Mouse (Mus musculus) CH12.LX (cell line): ENCODE measurements around the gene Hmox2. TPM values are rescaled to one million over a fixed set of nuclear protein-coding genes. Genes with fewer than 3 reads are reported as not detected.

ENCODE experiments used
- DNase-seq: peaks from one replicate; pipeline ENCODE4 v3.0.0-alpha.2; 2013; ENCODE audit errors: extremely low read depth
- H3K27ac ChIP-seq: 2 replicates; pipeline ENCODE4 v1.5.1; 2012; ENCODE audit warnings: low read depth, mild to moderate bottlenecking, control low read depth, moderate library complexity; ENCODE audit not compliant: insufficient read depth
- H3K27me3 ChIP-seq: replicated peaks from 2 replicates; pipeline ENCODE3; 2012; ENCODE audit warnings: inconsistent platforms
- H3K36me3 ChIP-seq, 2 experiments: replicated peaks in 1 of 2; 2 replicates each; pipeline versions ENCODE3 to v1.6.1; 2012; ENCODE audit warnings: inconsistent platforms in 1 of 2, low read length in 1 of 2, mild to moderate bottlenecking in 1 of 2, mixed read lengths in 1 of 2, moderate library complexity in 1 of 2; ENCODE audit not compliant: control insufficient read depth in 1 of 2, insufficient read depth in 1 of 2
- H3K4me1 ChIP-seq, 2 experiments: 2 replicates each; pipeline ENCODE4 v1.6.1; 2012; ENCODE audit warnings: inconsistent platforms in 1 of 2, moderate library complexity in 1 of 2; ENCODE audit not compliant: insufficient read depth in 2 of 2, control insufficient read depth in 1 of 2
- H3K4me2 ChIP-seq: 2 replicates; pipeline ENCODE4 v1.6.1; 2012; ENCODE audit warnings: low read depth, mild to moderate bottlenecking, control low read depth; ENCODE audit not compliant: poor library complexity, insufficient read depth, severe bottlenecking
- H3K4me3 ChIP-seq, 3 experiments: fragments of 150-350 bp in 1 of 3; sonication (generic) in 1 of 3; replicated peaks in 1 of 3; 2 replicates each; pipeline versions ENCODE3 to v1.5.1; 2011 to 2012; ENCODE audit warnings: low read depth in 2 of 3, low read length in 2 of 3, mild to moderate bottlenecking in 2 of 3, moderate library complexity in 2 of 3, control low read depth in 1 of 3, improper control_type of control experiment in 1 of 3, inconsistent platforms in 1 of 3, mixed read lengths in 1 of 3; ENCODE audit not compliant: poor library complexity in 1 of 3
- H3K79me2 ChIP-seq: replicated peaks from 2 replicates; pipeline ENCODE4 v1.6.1; 2012; ENCODE audit warnings: mild to moderate bottlenecking, moderate library complexity; ENCODE audit not compliant: control insufficient read depth, poor library complexity, insufficient read depth, severe bottlenecking; ENCODE audit errors: extremely low read depth
- H3K9ac ChIP-seq: 2 replicates; pipeline ENCODE4 v1.6.1; 2012; ENCODE audit warnings: low read depth, mild to moderate bottlenecking, control low read depth, moderate library complexity; ENCODE audit not compliant: insufficient read depth
- H3K9me3 ChIP-seq: replicated peaks from 2 replicates; pipeline ENCODE3; 2012; ENCODE audit warnings: low read length, inconsistent platforms, mixed read lengths
- BHLHE40 ChIP-seq: IDR thresholded peaks from 2 replicates; pipeline ENCODE4 v1.6.1; 2011; ENCODE audit warnings: mild to moderate bottlenecking, low read depth, low read length, improper control_type of control experiment
- CHD1 ChIP-seq: IDR thresholded peaks from 2 replicates; pipeline ENCODE4 v1.6.1; 2012; ENCODE audit warnings: low read depth, low read length, improper control_type of control experiment, inconsistent platforms
- CTCF ChIP-seq, 2 experiments: IDR thresholded peaks in 1 of 2; conservative IDR thresholded peaks in 1 of 2; 2 replicates each; pipeline ENCODE4 v1.5.1; 2011 to 2012; ENCODE audit warnings: low read depth in 2 of 2, low read length in 2 of 2, improper control_type of control experiment in 1 of 2, inconsistent platforms in 1 of 2, mild to moderate bottlenecking in 1 of 2, moderate library complexity in 1 of 2
- E2F4 ChIP-seq: IDR thresholded peaks from 2 replicates; pipeline ENCODE4 v1.6.1; 2011; ENCODE audit warnings: low read depth, low read length, improper control_type of control experiment; ENCODE audit not compliant: insufficient replicate concordance
- EP300 ChIP-seq: IDR thresholded peaks from 2 replicates; pipeline ENCODE4 v1.6.1; 2011; ENCODE audit warnings: low read length, improper control_type of control experiment
- GABPA ChIP-seq: IDR thresholded peaks from 2 replicates; pipeline ENCODE4 v1.6.1; 2012; ENCODE audit warnings: low read depth, low read length, improper control_type of control experiment, inconsistent platforms; ENCODE audit not compliant: insufficient replicate concordance
- IRF4 ChIP-seq: IDR thresholded peaks from 2 replicates; pipeline ENCODE4 v1.6.1; 2014; ENCODE audit warnings: low read depth, mild to moderate bottlenecking, inconsistent platforms, low read length, improper control_type of control experiment
- JUN ChIP-seq: IDR thresholded peaks from 2 replicates; pipeline ENCODE4 v1.6.1; 2011; ENCODE audit warnings: low read depth, mild to moderate bottlenecking, low read length, improper control_type of control experiment, moderate library complexity; ENCODE audit not compliant: insufficient read depth
- JUND ChIP-seq: conservative IDR thresholded peaks from 2 replicates; pipeline ENCODE4 v1.6.1; 2011; ENCODE audit warnings: low read depth, low read length, improper control_type of control experiment
- KAT2A ChIP-seq: IDR thresholded peaks from 2 replicates; pipeline ENCODE4 v1.6.1; 2012; ENCODE audit warnings: low read length, improper control_type of control experiment, inconsistent platforms; ENCODE audit not compliant: insufficient replicate concordance
- MAX ChIP-seq: IDR thresholded peaks from 2 replicates; pipeline ENCODE4 v1.6.1; 2011; ENCODE audit warnings: low read length, improper control_type of control experiment
- MAZ ChIP-seq: IDR thresholded peaks from 2 replicates; pipeline ENCODE4 v1.6.1; 2012; ENCODE audit warnings: low read depth, mild to moderate bottlenecking, inconsistent platforms, low read length, improper control_type of control experiment, moderate library complexity
- MEF2A ChIP-seq: IDR thresholded peaks from 2 replicates; pipeline ENCODE4 v1.6.1; 2014; ENCODE audit warnings: low read depth, mild to moderate bottlenecking, inconsistent platforms, low read length, improper control_type of control experiment, borderline replicate concordance
- MXI1 ChIP-seq: IDR thresholded peaks from 2 replicates; pipeline ENCODE4 v1.6.1; 2011; ENCODE audit warnings: mild to moderate bottlenecking, low read depth, low read length, improper control_type of control experiment
- MYC ChIP-seq: IDR thresholded peaks from 2 replicates; pipeline ENCODE4 v1.6.1; 2011; ENCODE audit warnings: low read depth, mild to moderate bottlenecking, improper control_type of control experiment, low read length
- NELFE ChIP-seq: IDR thresholded peaks from 2 replicates; pipeline ENCODE4 v1.6.1; 2011; ENCODE audit warnings: low read depth, low read length, improper control_type of control experiment
- NRF1 ChIP-seq: IDR thresholded peaks from 2 replicates; pipeline ENCODE4 v1.6.1; 2014; ENCODE audit warnings: low read depth, mild to moderate bottlenecking, inconsistent platforms, low read length, improper control_type of control experiment, moderate library complexity
- POLR2A ChIP-seq: IDR thresholded peaks from 2 replicates; pipeline ENCODE4 v1.6.1; 2011; ENCODE audit warnings: low read depth, mild to moderate bottlenecking, improper control_type of control experiment, low read length
- POLR2AphosphoS2 ChIP-seq: IDR thresholded peaks from 2 replicates; pipeline ENCODE4 v1.6.1; 2011; ENCODE audit warnings: low read depth, low read length, improper control_type of control experiment
- RAD21 ChIP-seq: IDR thresholded peaks from 2 replicates; pipeline ENCODE4 v1.6.1; 2011; ENCODE audit warnings: low read depth, mild to moderate bottlenecking, low read length, improper control_type of control experiment, moderate library complexity
- RCOR1 ChIP-seq: conservative IDR thresholded peaks from 2 replicates; pipeline ENCODE4 v1.6.1; 2012; ENCODE audit warnings: low read depth, mild to moderate bottlenecking, inconsistent platforms, low read length, improper control_type of control experiment
- SIN3A ChIP-seq: IDR thresholded peaks from 2 replicates; pipeline ENCODE4 v1.6.1; 2012; ENCODE audit warnings: low read length, improper control_type of control experiment, inconsistent platforms
- SMC3 ChIP-seq: IDR thresholded peaks from 2 replicates; pipeline ENCODE4 v1.6.1; 2011; ENCODE audit warnings: low read depth, low read length, improper control_type of control experiment
- TBP ChIP-seq: conservative IDR thresholded peaks from 2 replicates; pipeline ENCODE4 v1.6.1; 2011; ENCODE audit warnings: low read depth, low read length, improper control_type of control experiment
- TCF12 ChIP-seq: IDR thresholded peaks from 2 replicates; pipeline ENCODE4 v1.6.1; 2014; ENCODE audit warnings: low read depth, mild to moderate bottlenecking, inconsistent platforms, low read length, improper control_type of control experiment
- USF1 ChIP-seq: IDR thresholded peaks from 2 replicates; pipeline ENCODE4 v1.6.1; 2014; ENCODE audit warnings: low read depth, mild to moderate bottlenecking, inconsistent platforms, low read length, improper control_type of control experiment
- USF2 ChIP-seq: conservative IDR thresholded peaks from 2 replicates; pipeline ENCODE4 v1.6.1; 2011; ENCODE audit warnings: low read depth, low read length, improper control_type of control experiment
- ZC3H11A ChIP-seq: IDR thresholded peaks from 2 replicates; pipeline ENCODE4 v1.6.1; 2012; ENCODE audit warnings: low read depth, mild to moderate bottlenecking, inconsistent platforms, low read length, improper control_type of control experiment
- ZNF384 ChIP-seq: IDR thresholded peaks from 2 replicates; pipeline ENCODE4 v1.6.1; 2012; ENCODE audit warnings: low read depth, low read length, improper control_type of control experiment, inconsistent platforms
- dilution Hi-C: fragments of 300-500 bp; cut with MboI; formaldehyde crosslinking; loops from 2 replicates; pipeline ENCODE4 v1.14.3; 2020; ENCODE audit warnings: low sequenced_read_pairs; ENCODE audit not compliant: extremely low pct_unique_long_range_greater_than_20kb, extremely low pct_ligation_motif_present
- in situ Hi-C: fragments of 300-500 bp; cut with MboI; formaldehyde crosslinking; loops from 3 replicates; pipeline ENCODE4 v1.14.3; 2019; ENCODE audit warnings: low sequenced_read_pairs, low pct_ligation_motif_present, low pct_unique_long_range_greater_than_20kb, mixed read lengths
- polyA plus RNA-seq: library from polyadenylated mRNA; unstranded; fragments of >175 nt; gene quantifications from 2 replicates; pipeline ENCODE4 v1.2.1, GENCODE M21; 2012; ENCODE audit warnings: low read depth; ENCODE audit not compliant: insufficient read length
- total RNA-seq, 2 experiments: library from RNA; depleted of rRNA; stranded (reverse); fragments of 300-350 nt in 1 of 2; fragments of >200 nt in 1 of 2; gene quantifications; 2 replicates each; pipeline ENCODE4 v1.2.3; 2012 to 2014

The Hmox2 gene
- total and polyA plus RNA-seq, 3 experiments = 72.3 to 91.9 (median 74.0) TPM

DNA sequence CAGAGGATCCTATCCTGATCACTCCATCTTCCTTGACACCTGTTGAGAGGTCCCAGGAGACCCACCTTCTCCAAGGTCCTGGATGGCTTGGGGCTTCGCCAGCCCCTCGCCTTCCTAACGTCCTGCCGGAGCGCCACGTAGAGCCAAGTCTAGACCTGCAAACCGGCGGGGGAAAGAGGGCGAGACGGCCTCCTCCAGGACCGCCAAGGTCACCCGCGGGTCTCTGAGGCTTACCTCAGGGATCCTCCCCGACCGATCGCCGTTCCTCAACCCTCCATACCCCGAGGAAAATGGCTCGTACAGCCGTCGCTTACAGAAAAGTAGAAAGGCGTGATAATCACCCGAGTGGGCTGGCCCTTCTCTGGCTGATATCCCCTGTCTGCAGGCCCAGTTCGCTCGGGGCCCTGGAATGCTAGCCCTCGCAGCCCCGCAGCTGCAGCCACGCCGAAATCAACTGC, 63.2 kb downstream of the Hmox2 start:
- peak overlapping the region; percentile 61 for H3K9ac ChIP-seq
- peak; percentile 28 for DNase-seq
- H3K27me3 ChIP-seq = no peaks in the 10 kb centered on the region
- peak overlapping the region; percentile 100 for H3K4me2 ChIP-seq
- H3K4me1 ChIP-seq = peaks cover 6 to 35% of the 10 kb centered on the region in 2 experiments
- in situ Hi-C loops = no loop called here
- no peak for TF ChIP-seq IRF4
- TF ChIP-seq MYC = no peak
- no peak for TF ChIP-seq CHD1
- TF ChIP-seq USF2 = no peak
- no peak for TF ChIP-seq KAT2A
- no peak for TF ChIP-seq E2F4
- TF ChIP-seq MXI1 = no peak
- TF ChIP-seq ZC3H11A = no peak
- no peak for TF ChIP-seq RAD21
- H3K9me3 ChIP-seq = no peaks in the 10 kb centered on the region
- dilution Hi-C loops = no loop called here
- peaks cover 27% of the 10 kb centered on the region for H3K79me2 ChIP-seq
- peaks cover 2 to 23% of the 10 kb centered on the region in 2 experiments for H3K36me3 ChIP-seq
- H3K4me3 ChIP-seq = peak overlapping the region; percentile 65 to 76 (median 69)
- peak overlapping the region; percentile 2; the same call in 1 of the 2 replicates for H3K27ac ChIP-seq

DNA sequence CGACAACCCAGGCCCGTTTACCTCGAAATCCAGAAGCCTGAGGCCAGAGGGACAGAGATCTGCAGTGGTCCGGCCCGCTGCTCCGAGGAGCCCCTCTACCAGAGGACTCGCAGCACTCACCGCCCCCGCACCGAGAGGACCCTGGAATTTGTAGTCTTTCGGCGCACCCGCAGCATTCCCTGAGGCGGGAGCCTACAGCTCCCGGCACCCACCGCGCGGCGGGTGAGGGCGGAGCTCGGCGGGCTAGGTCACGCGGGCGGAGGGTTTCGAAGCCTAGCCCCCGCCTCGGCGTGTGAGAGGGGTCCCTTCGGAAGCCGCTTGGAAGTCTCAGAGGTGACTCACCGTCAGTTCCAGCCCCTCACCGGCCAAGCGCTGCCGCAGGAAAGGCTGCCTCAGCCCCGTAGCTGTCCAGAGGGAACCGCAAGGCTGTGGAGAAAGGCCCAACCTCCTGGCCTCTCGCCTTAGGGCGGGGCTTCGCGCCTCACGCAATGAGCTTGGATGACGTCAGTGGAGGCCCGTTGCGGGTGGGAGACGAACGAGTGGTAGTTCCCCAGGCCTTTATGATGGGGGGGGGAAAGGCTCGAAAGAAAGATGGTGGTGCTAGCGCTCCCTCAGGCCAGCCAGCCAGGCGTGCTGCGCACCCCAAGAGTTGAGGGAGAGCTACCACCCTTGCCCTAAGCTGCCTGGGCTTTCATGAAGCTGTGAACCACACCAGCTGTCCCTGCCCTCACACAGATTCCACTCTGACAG, 63.8 kb downstream of the Hmox2 start, which contains the start of gene Cdip1:
TSS of gene Cdip1 (minus strand) at position 483 of the 750 bp plus-strand sequence.
- peak within 1 kb of the TSS; percentile 100 for H3K4me2 ChIP-seq
- peaks cover 6 to 33% of the 10 kb centered on the region in 2 experiments for H3K4me1 ChIP-seq
- peak within 1 kb of the TSS; percentile 74 for H3K27ac ChIP-seq
- peak; percentile 96 for DNase-seq
- peak within 1 kb of the TSS; percentile 61 for H3K9ac ChIP-seq
- H3K4me3 ChIP-seq = peak within 1 kb of the TSS; percentile 65 to 76 (median 69)
- dilution Hi-C loops (no loop called here), in situ Hi-C loops (no loop called here)
- H3K36me3 ChIP-seq = peaks cover 0 to 19% of the 10 kb centered on the region in 2 experiments
- no peaks in the 10 kb centered on the region for H3K27me3 ChIP-seq
- peaks cover 25% of the 10 kb centered on the region for H3K79me2 ChIP-seq
- no peaks in the 10 kb centered on the region for H3K9me3 ChIP-seq
- no peak for TF ChIP-seq POLR2AphosphoS2
- TF ChIP-seq SMC3 = no peak; the same call in 1 of the 2 replicates
- 0 out of 2 replicates have a peak, but pooled peaks have one; percentile 13 for TF ChIP-seq ZNF384
- TF ChIP-seq RAD21 = no peak
- TF ChIP-seq RCOR1 = no peak
- TF ChIP-seq MXI1 = peak; percentile 70
- 0 out of 2 replicates have a peak, but pooled peaks have one; percentile 4 for TF ChIP-seq NRF1
- TF ChIP-seq TCF12 = peak; percentile 29; the same call in 1 of the 2 replicates
- TF ChIP-seq MYC = no peak; the same call in 1 of the 2 replicates
- TF ChIP-seq JUND = no peak
- TF ChIP-seq KAT2A = peak; percentile 85; the same call in 1 of the 2 replicates
- TF ChIP-seq GABPA = peak; percentile 4; the same call in 1 of the 2 replicates
- TF ChIP-seq BHLHE40 = peak; percentile 74
- peak; percentile 64; the same call in 1 of the 2 replicates for TF ChIP-seq NELFE
- TF ChIP-seq MAZ = peak; percentile 80; the same call in 1 of the 2 replicates
- TF ChIP-seq MEF2A = 0 out of 2 replicates have a peak, but pooled peaks have one; percentile 44
- TF ChIP-seq SIN3A = peak; percentile 39
- 0 out of 2 replicates have a peak, but pooled peaks have one; percentile 20 for TF ChIP-seq TBP
- TF ChIP-seq USF1 = peak; percentile 81
- peak; percentile 90 for TF ChIP-seq POLR2A
- TF ChIP-seq MAX = peak; percentile 97
- TF ChIP-seq E2F4 = 0 out of 2 replicates have a peak, but pooled peaks have one; percentile 13
- peak; percentile 63 for TF ChIP-seq IRF4
- TF ChIP-seq CTCF (conservative IDR thresholded peaks at IDR 0.05 in 1 of 2, IDR thresholded peaks at IDR 0.05 in 1 of 2; ENCODE audit: low read depth in 2 of 2, low read length in 2 of 2) = no peak
- 0 out of 2 replicates have a peak, but pooled peaks have one; percentile 11 for TF ChIP-seq JUN
- TF ChIP-seq EP300 = no peak
